Mouse (Mus musculus) embryonic facial prominence, embryonic 12.5 days (tissue): ENCODE results near the gene Cym. TPM values are rescaled to one million over a fixed set of nuclear protein-coding genes. Genes with fewer than 3 reads are reported as not detected.

ENCODE experiments used
- polyA plus RNA-seq: library from polyadenylated mRNA; unstranded; fragments of >200 nt; fragmentation: Nextera tagmentation; extraction: Ambion mirVana; gene quantifications from 2 replicates; pipeline ENCODE4 v1.2.1, GENCODE M21; 2016

The Cym gene
- polyA plus RNA-seq, 1 experiment from 2014 or later: 0.17 TPM

Other genes with a start within 250 kb of the Cym start
- 3.6 and 4.1 TPM in 2 replicates for gene Kcna3, start 185.6 kb downstream of the Cym start, polyA plus RNA-seq
- 0.10 and 0.13 TPM in 2 replicates for gene Kcna2, start 120.6 kb downstream of the Cym start, polyA plus RNA-seq
- gene Kcna10, start 38.7 kb downstream of the Cym start, polyA plus RNA-seq: not detected in 2 replicates
- not detected in 2 replicates for gene A630076J17Rik, start 8.9 kb upstream of the Cym start, polyA plus RNA-seq
- gene Prok1, start 18.0 kb upstream of the Cym start, polyA plus RNA-seq: 0.20 TPM in 1 of 2 replicates, not detected in the other
- gene Lamtor5, start 57.1 kb upstream of the Cym start, polyA plus RNA-seq: 167 and 174 TPM in 2 replicates
- 5.4 and 6.9 TPM in 2 replicates for gene Slc16a4, start 69.5 kb upstream of the Cym start, polyA plus RNA-seq
- gene Rbm15, start 111.9 kb upstream of the Cym start, polyA plus RNA-seq: 17.0 and 17.9 TPM in 2 replicates
- 0.23 TPM in 2 replicates for gene Kcnc4, start 237.8 kb upstream of the Cym start, polyA plus RNA-seq